Mouse (Mus musculus): ENCODE measurements around the gene Tmem116.
"Not testable (repeated sequence)": the region's sequence is repeated elsewhere in the genome, so short reads cannot be mapped to it uniquely, and the experiment has no call there.

The Tmem116 gene

DNA sequence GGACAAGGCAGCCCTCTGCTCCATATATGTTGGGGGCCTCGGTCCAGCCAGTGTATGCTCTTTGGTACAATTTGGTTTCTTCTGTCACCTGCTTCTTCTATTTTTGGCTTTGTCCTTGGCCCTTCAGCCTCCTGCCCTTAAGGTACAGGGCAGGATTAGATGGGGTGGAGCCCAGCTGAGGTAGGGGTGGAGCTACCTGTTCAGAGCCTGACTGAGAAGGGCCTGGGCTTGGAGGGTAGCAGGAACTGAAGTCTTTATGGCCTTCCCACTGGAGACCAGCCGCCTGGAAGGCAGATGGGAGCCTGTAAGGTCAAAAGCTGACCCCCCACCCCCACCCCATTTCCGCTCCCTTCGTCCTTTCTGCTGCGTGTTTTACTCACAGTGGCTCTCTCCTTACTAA lies 11.3 kb downstream of the Tmem116 start:
- no peak for DNase-seq (ENCODE audit: low spot score in 2 of 2)

DNA sequence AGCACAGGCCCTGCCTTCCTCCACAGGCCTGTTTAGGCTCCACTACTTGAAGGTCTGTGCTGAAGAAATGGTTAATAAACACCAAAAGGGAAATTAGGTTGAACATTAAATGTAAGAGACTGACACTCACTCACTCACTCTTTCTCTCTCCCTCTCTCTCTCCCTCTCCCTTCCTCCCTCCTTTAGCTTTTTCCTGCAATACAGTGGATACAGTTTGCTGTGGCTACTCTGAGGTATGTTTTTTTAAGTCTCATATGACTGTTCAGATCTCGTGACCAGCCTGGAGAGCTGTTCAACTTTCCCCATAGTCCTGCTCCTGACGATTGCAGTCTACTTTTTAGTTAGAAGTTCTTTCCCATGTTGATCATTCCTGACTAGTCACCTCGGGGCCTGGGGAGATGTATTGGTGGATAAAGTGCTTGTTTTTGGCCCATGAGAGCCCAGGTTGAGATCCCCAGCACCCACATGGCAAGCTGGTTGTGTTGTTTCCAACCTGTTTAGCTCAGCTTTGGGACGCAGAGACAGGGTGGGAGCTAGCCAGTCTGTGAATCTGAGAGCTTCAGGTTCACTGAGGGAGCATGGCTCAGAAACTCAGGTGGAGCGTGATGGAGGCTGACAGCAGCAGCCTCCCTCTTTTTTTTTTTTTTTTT lies 12.0 kb downstream of the Tmem116 start:
- DNase-seq (ENCODE audit: low spot score in 2 of 2) = no peak

DNA sequence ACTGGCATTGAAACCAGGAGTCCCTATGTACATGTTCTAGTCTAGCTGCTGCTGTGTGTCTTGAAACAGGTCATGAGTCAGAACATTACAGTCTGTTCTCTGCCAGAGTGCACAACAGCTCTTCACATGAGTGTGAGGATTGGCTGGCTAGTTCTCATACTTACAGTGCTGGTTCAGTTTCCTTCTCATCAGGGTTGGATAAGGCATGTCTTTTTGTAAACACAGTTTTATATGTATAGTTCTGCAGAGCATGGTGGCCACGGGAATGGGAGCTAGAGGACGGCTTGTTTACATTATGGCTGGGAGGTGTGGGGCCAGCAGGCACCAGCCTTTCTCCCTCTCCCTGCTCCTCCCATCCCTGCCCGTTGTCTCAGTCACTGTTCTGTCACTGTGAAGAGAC lies 17.9 kb downstream of the Tmem116 start:
- DNase-seq (ENCODE audit: low spot score in 2 of 2) = no peak

DNA sequence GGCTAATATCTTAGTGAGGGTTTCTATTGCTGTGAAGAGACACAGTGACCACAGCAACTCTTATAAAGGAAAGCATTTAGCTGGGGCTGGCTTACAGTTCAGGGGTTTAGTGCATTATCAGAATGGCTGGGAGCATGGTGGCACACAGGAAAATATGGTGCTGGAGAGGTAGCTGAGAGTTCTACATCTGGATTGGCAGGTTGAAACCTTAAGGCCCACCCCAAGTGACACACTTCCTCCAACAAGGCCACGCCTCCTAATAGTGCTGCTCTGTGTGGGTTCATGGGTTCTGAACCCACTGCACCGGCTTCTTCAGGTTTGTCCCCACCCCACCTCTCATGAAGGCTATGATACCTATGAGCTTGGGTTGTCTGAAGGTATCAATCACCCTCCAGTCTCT lies 20.7 kb downstream of the Tmem116 start:
- DNase-seq (ENCODE audit: low spot score in 2 of 2) = no peak

DNA sequence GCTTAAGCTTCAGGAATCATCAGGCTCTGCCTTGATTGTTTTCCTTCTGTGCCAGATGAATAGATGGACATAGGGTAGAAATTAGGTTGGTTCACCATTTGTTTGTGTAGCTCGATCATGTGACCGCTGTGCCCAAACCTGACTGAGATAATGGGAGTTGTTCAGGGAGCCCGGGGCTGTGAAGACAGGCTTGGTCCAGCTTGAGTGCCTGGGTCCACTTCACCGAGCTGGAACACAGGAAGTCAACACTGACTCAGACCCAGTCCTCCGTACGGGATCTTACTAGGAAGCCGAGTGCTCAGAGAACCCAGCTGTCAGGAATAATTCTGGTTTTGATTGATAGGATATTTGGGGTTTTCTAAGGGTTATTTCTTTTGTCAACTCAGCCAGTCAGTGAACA lies 22.9 kb downstream of the Tmem116 start:
- no peak for DNase-seq (ENCODE audit: low spot score in 2 of 2)

DNA sequence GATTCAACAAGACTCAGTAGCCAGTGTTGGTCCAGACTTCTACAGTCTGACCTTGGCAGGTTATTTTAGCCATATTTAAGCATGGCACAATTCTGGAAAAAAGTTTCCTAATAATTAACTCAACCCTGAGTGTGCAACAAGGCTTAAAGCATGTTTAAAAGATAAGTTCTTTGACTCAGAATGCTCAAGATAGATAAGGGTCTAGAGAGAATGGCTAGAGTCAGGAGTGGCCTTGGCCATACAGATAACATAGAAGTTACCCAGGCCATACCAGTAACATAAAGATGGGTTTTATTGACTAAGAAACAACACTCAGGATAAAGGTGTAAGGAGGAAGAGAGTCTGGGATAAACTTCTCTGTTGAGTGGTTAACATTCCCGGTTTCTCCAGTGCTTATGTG lies 24.3 kb downstream of the Tmem116 start:
- DNase-seq (ENCODE audit: low spot score in 2 of 2) = no peak

DNA sequence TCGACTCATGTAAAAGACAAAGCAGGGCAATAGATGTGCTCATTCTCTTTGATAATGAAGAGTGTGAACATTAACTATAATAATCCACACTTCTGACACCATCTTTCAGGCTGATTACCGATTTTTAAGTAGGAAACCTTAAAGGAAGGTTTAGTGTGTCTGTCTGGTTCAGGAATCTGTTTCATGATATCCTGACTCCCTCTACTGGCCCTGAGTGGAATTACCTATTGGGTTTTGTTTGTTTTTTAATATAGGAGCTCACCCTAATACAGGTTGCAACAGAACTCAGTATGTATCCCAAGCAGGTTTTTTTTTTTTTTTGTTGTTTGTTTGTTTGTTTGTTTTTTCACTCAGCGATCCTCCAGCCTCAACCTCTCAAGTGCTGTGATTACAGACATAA lies 26.0 kb downstream of the Tmem116 start:
- no peak for DNase-seq (ENCODE audit: low spot score in 2 of 2)

DNA sequence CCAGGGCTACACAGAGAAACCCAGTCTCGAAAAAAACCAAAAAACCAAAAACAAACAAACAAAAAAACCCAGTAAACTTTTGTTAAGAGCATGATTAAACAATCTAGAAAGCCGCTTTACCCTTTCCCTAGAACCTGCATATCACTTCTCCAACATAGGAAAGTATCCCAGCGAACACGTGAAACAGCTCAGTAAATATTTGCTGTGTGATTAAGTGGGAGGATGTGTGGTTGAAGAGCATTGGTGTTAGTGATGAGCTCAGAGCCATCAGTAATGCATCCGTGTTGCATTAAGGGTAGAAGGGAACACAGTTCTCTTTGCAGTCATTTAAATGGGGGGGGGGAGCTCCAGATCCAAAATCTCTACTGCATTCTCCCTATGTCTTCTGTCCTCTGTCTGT lies 33.1 kb downstream of the Tmem116 start:
- no peak for DNase-seq (ENCODE audit: low spot score in 2 of 2)

DNA sequence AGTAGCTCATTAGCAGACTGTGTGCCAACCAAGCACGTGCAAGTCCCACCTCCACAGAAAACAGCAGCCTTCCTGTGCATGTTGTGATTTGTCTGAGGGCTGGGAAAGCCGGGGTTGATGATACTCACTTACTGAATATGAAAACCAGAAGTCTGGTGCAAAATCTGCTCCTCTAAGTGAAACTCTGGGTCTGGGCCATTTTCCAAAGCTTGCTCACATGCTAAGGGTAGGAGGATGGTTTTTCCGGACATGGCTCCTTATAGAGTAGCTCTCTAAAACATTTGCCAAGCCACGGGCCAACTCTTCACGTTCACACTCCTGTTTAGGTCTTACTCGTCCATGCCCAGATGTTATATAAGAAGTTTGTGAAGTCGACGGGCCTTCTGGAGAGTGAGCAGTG lies 41.6 kb downstream of the Tmem116 start:
- DNase-seq (ENCODE audit: low spot score in 2 of 2) = no peak

DNA sequence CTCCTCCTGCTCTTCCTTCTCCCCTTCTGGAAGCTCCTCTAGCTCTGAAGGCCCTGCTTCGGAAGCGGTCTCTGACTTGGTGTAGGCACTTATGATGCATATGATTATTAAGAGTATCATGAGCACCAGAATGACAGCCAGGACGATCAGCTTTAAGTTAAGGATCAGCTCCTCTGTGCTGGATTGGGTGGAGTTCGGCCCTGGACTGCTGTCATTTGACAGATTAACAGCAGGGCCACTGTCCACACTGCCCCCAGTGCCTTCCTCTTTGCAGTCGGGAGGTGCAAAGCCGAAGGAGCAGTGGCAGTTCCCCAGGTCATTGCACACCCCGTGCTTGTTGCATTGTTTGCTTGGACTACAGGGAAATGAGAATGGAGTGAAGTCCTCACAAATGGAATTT lies 49.0 kb downstream of the Tmem116 start:
- no peak for DNase-seq (ENCODE audit: low spot score in 2 of 2)

DNA sequence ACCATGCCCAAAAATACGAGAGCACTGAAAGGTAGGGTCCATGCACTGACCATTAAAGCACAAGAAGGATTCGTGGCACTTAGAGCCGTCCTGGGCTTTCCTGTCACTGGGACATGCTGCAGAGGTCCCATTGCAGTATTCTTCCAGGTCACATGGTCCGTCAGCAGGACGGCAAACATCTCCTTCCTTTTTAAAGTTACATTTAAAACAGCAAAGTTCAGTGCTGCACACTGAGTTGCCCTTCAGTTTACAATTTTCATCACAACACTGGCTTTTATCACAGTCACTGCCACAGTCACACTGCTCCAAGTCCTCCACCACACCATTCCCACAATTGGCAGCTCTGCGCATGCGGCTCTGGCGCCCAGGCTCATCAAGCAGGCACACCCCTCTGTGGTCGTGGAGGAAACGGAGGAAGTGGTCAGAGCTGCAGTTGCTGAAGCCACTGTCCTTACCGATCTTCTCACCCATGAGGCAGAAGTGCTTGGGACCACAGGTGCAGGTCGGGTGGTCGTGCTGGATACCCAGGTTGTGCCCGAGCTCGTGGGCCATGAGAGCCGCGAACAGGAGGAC lies 49.8 kb downstream of the Tmem116 start:
- DNase-seq (ENCODE audit: low spot score in 2 of 2) = not testable (repeated sequence)

DNA sequence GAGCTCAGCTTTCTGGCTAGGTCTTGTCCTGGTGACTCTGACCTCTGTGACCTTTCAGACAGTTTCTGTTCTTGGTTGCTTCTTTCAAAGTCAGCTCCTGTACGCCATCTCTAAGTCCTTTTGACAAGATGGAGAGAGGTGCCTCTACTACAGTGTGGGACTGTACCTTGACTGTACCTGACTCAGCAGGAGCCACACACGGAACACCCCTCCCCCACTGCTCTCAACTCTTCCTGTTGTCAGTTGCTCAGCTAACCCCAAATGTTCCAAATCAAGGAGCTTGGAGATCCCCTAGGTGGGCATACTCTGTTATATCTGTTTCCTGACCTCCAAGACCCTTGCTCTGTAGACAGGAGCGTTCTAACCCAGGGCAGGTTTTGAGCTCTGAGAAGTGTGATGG lies 51.5 kb downstream of the Tmem116 start, which contains the start of gene Adam1b:
Adam1b (minus strand) TSS at position 205 of the 400 bp plus-strand sequence.
- DNase-seq (ENCODE audit: low spot score in 2 of 2) = no peak

DNA sequence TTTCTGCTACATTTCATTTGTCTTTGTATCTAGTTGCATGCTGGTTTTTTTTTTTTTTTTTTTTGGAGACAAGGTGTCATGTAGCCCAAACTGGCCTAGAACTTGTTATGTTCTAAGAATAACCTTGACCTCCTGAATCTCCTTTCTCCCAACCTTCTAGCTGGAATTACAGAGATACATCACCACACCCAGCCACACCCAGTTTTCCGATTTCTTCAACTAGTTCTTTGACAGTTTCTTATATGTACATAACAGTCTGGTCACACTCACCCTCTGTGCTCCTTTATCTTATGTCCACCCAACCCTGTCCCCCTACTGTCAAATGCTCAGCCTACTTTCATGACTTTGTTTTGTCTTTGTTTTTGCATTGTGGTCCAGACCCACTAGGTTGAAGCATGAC lies 55.2 kb downstream of the Tmem116 start:
- DNase-seq (ENCODE audit: low spot score in 2 of 2) = no peak

DNA sequence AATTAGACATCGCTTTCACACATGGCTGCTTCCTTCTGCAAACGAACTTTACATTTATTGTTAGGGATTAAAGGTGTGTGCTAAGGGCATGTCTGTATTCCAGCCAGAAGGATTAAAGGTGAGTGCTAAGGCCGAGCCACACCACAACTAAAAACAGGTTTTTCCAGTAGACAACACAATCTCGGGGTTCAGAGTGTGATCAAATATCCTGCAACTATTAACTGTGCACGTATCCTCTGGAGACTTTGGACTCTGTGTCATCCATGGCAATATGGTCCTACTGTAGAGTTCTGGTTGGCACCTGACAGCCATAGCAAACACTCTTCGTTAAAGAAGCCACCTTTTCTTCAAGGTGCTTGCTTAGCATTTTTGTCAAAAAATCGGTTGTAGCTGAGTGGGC lies 58.3 kb downstream of the Tmem116 start:
- DNase-seq (ENCODE audit: low spot score in 2 of 2) = no peak

DNA sequence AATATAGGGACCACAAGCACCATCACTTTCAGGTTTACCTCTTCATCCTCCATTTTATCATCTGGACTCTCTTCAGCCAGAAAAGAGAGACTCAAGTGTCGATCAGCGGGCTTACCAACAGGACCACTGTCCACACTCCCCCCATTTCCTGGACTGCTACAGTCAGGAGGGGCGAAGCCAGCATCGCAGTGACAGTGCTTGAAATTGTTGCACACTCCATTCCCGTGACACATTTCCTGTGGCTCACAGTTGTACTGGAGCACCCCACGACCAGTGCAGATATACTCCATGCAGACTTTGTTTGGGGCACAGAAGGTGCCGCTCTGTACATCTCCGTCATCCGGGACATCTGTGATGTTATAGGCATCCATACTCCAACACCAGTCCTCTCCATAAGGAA lies 67.3 kb downstream of the Tmem116 start:
- no peak for DNase-seq (ENCODE audit: low spot score in 2 of 2)

DNA sequence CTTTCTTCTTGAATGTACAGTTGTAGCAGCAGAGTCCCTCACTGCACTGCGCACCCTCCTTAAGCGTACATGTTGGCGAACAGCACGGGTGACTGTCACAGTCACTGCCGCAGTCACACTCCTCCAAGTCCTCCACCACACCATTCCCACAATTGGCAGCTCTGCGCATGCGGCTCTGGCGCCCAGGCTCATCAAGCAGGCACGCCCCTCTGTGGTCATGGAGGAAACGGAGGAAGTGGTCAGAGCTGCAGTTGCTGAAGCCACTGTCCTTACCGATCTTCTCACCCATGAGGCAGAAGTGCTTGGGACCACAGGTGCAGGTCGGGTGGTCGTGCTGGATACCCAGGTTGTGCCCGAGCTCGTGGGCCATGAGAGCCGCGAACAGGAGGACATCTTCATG lies 68.1 kb downstream of the Tmem116 start:
- DNase-seq (ENCODE audit: low spot score in 2 of 2) = not testable (repeated sequence)

DNA sequence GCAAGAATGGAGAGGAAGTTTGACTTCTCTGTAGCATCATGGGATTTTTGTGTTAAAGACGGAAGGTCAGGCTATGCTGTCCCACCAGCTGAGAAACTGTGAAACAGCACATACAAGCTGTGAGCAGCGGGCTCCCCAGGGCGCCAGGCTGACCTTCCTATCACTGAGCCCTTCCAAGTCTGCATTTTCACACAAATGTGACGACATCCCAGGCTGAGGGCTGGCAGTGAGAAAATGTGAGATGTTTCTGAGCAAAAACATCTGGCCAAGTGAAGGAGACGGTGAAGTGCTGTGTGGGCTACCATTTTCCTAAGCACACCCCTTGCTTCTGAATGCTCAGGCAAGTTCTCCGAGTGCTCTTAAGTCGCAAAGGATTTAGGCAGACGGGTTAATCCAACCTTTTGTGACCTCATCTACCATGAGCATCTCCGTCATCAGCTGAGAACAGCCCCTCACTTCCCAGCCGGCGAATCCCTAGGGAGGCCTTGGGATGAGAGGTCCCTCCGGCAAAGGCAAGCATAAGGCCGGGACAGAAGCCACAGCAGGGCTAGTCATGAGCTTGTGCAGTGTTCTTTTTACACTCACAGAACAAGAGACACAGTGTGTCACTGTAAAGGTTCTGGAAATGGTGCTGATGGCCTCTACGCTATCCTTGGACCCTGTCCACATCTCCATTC lies 74.2 kb downstream of the Tmem116 start:
- DNase-seq (ENCODE audit: low spot score in 2 of 2) = no peak

DNA sequence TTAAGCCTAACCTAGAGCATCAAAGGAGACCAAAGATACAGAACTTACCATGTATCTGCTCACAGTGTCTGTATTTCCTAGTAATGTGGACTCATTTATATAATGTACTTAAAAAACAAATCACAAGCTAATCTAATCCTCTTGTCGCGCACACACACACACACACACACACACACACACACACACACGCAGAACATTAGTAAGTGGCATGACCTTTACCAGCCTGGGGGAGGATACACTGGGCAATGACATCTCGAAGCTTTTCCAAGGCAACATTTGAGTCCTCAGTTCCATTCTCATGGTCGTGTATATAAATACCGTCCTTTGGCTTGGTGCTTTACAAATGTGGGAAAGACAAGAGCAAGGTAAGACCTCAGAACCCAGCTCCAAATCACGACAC lies 74.8 kb downstream of the Tmem116 start:
- DNase-seq (ENCODE audit: low spot score in 2 of 2) = no peak

DNA sequence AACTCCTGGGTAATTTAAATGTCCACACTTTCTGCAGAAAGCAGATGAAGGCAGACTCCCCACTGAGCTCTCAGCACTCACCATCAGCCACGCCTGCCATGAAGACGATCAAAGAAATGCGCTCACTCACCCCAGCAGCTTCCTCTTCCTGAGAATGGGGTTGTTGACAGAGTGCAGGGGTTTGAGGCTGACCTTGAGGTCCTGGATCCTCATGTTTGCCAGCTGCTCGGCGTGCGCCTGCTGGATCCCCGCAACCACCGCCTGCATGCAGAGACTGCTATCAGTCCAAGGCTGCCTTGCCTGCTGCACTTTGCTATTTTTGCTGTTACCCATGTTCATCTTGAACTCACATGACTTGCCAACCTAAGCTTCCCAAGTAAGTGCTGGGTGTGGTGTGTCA lies 75.3 kb downstream of the Tmem116 start:
- no peak for DNase-seq (ENCODE audit: low spot score in 2 of 2)

DNA sequence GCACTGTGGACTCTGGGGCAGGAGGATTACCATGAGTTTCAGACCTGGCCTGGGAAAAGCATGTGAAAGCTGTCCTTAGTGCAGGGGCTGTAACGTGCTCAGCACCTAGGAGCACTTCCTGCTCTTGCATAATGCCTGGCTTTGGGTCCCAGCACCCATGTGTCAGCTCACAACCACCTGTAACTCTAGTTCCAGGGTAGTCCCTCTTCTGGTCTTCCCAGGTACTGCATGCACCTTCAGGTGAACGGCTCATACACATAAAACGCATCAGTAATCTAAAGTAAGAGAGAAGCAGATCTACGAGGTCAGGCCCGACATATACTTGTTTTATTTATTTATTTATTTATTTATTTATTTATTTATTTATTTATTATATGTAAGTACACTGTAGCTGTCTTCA lies 82.8 kb downstream of the Tmem116 start:
- peak in 1 of 2 experiments; percentile 21 for DNase-seq (ENCODE audit: low spot score in 2 of 2)

DNA sequence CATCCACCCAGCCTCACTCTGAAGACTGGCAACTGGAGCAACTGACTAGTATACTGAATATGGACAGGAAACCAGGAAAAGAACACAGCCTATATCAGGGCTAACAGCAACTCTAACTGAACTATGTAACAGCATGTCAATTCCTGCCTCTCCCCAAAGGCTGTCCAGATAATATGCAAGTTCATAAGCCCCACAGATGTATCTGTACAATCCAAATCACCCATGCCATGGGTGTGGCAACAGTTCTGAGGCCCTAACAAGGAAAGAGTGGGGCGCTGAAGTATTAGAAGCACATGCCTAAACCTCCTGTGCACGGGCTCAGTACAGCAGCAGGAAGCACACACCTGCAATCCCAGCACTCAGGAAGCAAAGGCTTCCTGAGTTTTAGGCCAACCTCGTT lies 83.4 kb downstream of the Tmem116 start:
- DNase-seq (ENCODE audit: low spot score in 2 of 2) = no peak

DNA sequence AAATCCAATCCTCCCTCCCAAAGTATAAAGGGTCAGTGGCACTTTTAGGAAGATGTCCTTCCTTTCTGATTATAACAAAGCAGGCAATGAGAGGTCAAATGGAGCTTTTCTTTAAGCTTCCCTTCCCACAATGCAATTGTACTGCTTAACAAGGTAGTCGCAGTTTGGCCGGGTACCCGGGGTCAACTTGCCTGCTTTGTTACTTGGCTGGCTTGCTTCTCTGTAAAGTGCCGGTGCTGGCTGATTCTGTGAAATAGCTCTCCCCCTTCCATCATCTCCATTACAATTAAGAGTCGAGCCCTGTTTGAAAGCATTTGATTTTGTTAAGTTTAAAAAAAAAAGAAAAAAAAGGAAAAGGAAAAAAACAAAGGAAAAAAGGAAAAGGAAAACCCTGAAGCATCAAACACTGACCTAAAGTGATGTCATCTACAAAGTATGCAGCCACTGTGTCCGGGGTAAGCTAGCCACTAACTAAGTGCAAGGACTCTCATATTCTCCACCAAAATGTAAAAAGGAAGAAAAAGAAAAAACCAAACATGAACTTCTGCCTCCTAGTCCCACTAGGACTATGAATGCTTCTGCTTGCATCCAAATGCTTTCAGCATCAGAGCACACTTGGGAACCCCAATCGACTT lies 85.3 kb downstream of the Tmem116 start:
- no peak for DNase-seq (ENCODE audit: low spot score in 2 of 2)

DNA sequence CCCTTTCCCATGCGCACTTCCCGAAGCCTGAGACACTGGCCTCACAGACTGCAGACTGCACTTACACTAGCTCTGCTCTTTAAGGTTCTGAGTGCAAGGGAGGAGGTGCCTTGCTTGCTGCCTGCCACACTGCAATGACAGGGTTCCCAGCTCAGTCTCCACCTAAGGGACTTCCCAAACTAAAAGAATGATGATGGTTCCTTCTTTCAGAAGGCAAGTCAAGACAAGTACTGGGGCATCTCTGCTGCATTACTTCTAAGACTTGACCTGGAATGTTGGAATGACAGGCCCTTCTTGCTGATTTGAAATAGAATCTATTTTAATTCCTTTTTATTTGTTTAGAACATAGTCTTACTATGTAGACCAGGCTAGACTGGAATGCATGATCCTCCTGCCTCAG lies 85.9 kb downstream of the Tmem116 start:
- no peak for DNase-seq (ENCODE audit: low spot score in 2 of 2)

Measured in cerebellum, postnatal 4 days (tissue).